Mouse (Mus musculus) ES-E14 (cell line): ENCODE data around the gene Elmo1.

Source experiments
- CHD2 ChIP-seq: IDR thresholded peaks from 2 replicates; pipeline ENCODE4 v1.6.1; 2014; ENCODE audit warnings: mild to moderate bottlenecking, low read depth, low read length, inconsistent platforms
- ZC3H11A ChIP-seq: IDR thresholded peaks from 2 replicates; pipeline ENCODE4 v1.6.1; 2012; ENCODE audit warnings: low read depth, mild to moderate bottlenecking, inconsistent platforms, low read length, borderline replicate concordance
- ZNF384 ChIP-seq: IDR thresholded peaks from 2 replicates; pipeline ENCODE4 v1.6.1; 2012; ENCODE audit warnings: low read depth, low read length, inconsistent platforms

GRCm38 (mm10) chr13:20514721-20515120 lies 424.3 kb downstream of the Elmo1 start:
- TF ChIP-seq ZNF384 (no peak), CHD2 (no peak), ZC3H11A (no peak)
